In genomic region chr17:80105348-80105978, GRCm38 (mm10) we compare ENCODE assay signal across 21 mouse cellular contexts.
"Had no signal": no experiment of that assay in that cellular context is flagged by ENCODE, and none has a peak within 500 bp of the region (broad histone marks: within the 10 kb centered on the region; RNA-seq: fewer than 3 reads in every experiment).

No protein-coding gene starts in this region.

- ATAC-seq: lung, postnatal 0 days; midbrain, embryonic 13.5 days; midbrain, embryonic 15.5 days had no signal

- H3K27me3 ChIP-seq: lung, embryonic 15.5 days; megakaryocyte, embryonic 14.5 days; midbrain, embryonic 13.5 days; midbrain, embryonic 15.5 days; neural tube, embryonic 13.5 days; neural tube, embryonic 15.5 days had no signal

- DNase-seq: lung, adult 2 months; lung, postnatal 14 days; lung, postnatal 36 days; retina, postnatal 1 day; right cerebral cortex, adult 18-20 months; right cerebral cortex, postnatal 25 days; right cerebral cortex, postnatal 4 days; spleen, adult 18-20 months; thymus, adult 18-20 months; thymus, postnatal 14 days; thymus, postnatal 36 days had no signal

- H3K27ac ChIP-seq: lung, embryonic 15.5 days; macrophage; midbrain, embryonic 13.5 days; midbrain, embryonic 15.5 days; neural tube, embryonic 13.5 days; neural tube, embryonic 15.5 days had no signal

- H3K4me1 ChIP-seq: lung, embryonic 15.5 days; megakaryocyte, embryonic 14.5 days; midbrain, embryonic 13.5 days; midbrain, embryonic 15.5 days; neural tube, embryonic 13.5 days; neural tube, embryonic 15.5 days had no signal

- H3K9ac ChIP-seq: lung, embryonic 15.5 days; midbrain, embryonic 13.5 days; midbrain, embryonic 15.5 days; neural tube, embryonic 13.5 days; neural tube, embryonic 15.5 days had no signal

- H3K4me3 ChIP-seq: lung, embryonic 15.5 days; megakaryocyte, embryonic 14.5 days; midbrain, embryonic 13.5 days; midbrain, embryonic 15.5 days; myocyte; neural tube, embryonic 13.5 days; neural tube, embryonic 15.5 days had no signal

- H3K9me3 ChIP-seq: lung, embryonic 15.5 days; midbrain, embryonic 13.5 days; midbrain, embryonic 15.5 days; neural tube, embryonic 13.5 days; neural tube, embryonic 15.5 days had no signal

- H3K4me2 ChIP-seq: lung, embryonic 15.5 days; midbrain, embryonic 11.5 days; midbrain, embryonic 13.5 days; midbrain, embryonic 15.5 days; neural tube, embryonic 13.5 days; neural tube, embryonic 15.5 days had no signal

- H3K36me3 ChIP-seq: lung, embryonic 15.5 days; midbrain, embryonic 13.5 days; midbrain, embryonic 15.5 days; neural tube, embryonic 13.5 days; neural tube, embryonic 15.5 days had no signal
